Mouse (Mus musculus) lung, embryonic 16.5 days (tissue): ENCODE measurements around the gene Psen1. TPM values are rescaled to one million over a fixed set of nuclear protein-coding genes. Genes with fewer than 3 reads are reported as not detected.

Source experiments
- ATAC-seq: fragments of 200-750 bp; cut with Nextera tagmentation; 2 replicates; pipeline ENCODE4 v1.8.0; 2017; ENCODE audit warnings: low read depth, mild to moderate bottlenecking, moderate library complexity
- H3K27ac ChIP-seq: fragments of 300-500 bp; sonication (generic); 2 replicates; pipeline ENCODE4 v1.5.1; 2014; ENCODE audit warnings: mild to moderate bottlenecking, control low read depth, low read length
- H3K27me3 ChIP-seq: fragments of 300-500 bp; sonication (generic); 2 replicates; pipeline ENCODE4 v1.6.1; 2014; ENCODE audit warnings: low read depth, low read length, mixed read lengths; ENCODE audit not compliant: control insufficient read depth, insufficient read depth
- H3K36me3 ChIP-seq: fragments of 300-500 bp; sonication (generic); 2 replicates; pipeline ENCODE4 v1.6.1; 2014; ENCODE audit warnings: low read length; ENCODE audit not compliant: control insufficient read depth, insufficient read depth
- H3K4me1 ChIP-seq: fragments of 300-500 bp; sonication (generic); replicated peaks from 2 replicates; pipeline ENCODE4 v1.6.1; 2014; ENCODE audit warnings: low read length, mixed read lengths; ENCODE audit not compliant: control insufficient read depth, insufficient read depth
- H3K4me2 ChIP-seq: fragments of 300-500 bp; sonication (generic); 2 replicates; pipeline ENCODE4 v1.6.1; 2014; ENCODE audit warnings: low read depth, low read length, control low read depth
- H3K4me3 ChIP-seq: fragments of 300-500 bp; sonication (generic); 2 replicates; pipeline ENCODE4 v1.5.1; 2014; ENCODE audit warnings: mild to moderate bottlenecking, low read length, control low read depth
- H3K9ac ChIP-seq: fragments of 300-500 bp; sonication (generic); 2 replicates; pipeline ENCODE4 v1.6.1; 2014; ENCODE audit warnings: low read length, control low read depth
- H3K9me3 ChIP-seq: fragments of 300-500 bp; sonication (generic); 2 replicates; pipeline ENCODE4 v1.6.1; 2016; ENCODE audit warnings: low read length; ENCODE audit not compliant: control insufficient read depth
- whole genome bisulfite sequencing: fragments of 180-500 bp; shearing (Covaris S2); extraction: QIAGEN DNeasy Blood & Tissue Kit; methylation state at CpG from one replicate; pipeline ENCODE4 v1.1.7; 2014; 5-methylcytosine and 5-hydroxymethylcytosine counted together
- polyA plus RNA-seq: library from polyadenylated mRNA; unstranded; fragments of >200 nt; fragmentation: Nextera tagmentation; extraction: Ambion mirVana; gene quantifications from 2 replicates; pipeline ENCODE4 v1.2.1, GENCODE M21; 2015

The Psen1 gene
- polyA plus RNA-seq, 1 experiment from 2014 or later: 56.6 TPM

DNA sequence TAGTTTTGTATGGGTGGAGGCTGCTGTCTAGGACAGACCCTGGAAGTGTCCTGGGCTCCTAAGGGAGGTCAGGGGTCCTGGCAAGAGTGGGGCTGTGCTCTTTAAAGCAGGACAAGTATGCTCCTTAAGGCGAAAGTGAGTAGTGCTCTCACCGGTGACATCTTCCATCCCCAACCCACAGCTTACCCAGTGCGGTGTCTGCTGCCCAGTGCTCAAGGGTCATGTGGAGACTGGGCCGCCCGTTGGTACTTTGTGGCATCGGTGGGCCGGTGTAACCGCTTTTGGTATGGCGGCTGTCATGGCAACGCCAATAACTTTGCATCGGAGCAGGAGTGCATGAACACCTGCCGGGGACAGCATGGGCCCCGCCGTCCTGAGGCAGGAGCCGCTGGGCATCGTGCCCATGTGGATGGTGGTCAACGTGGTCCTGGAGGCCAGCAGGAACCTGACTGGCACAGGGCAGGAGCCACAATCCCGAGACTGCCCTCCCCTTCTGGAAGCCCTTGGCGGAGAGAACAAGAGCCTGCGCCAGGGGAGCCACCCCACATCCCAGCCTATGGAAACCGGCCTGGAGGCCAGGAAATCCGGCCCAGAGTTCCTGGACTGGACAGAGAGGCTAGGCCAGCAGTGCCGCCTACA lies 93.8 kb downstream of the Psen1 start:
- Histone ChIP-seq H3K9me3 (no peaks in the 10 kb centered on the region), H3K27me3 (no peaks in the 10 kb centered on the region), H3K4me2 (no peak overlapping the region), H3K27ac (no peak overlapping the region), H3K4me1 (no peaks in the 10 kb centered on the region), H3K4me3 (no peak overlapping the region), H3K9ac (no peak overlapping the region), H3K36me3 (no peaks in the 10 kb centered on the region)
- WGBS: 70% methylated on average over 23 of the region's 23 CpGs
- ATAC-seq: no peak

DNA sequence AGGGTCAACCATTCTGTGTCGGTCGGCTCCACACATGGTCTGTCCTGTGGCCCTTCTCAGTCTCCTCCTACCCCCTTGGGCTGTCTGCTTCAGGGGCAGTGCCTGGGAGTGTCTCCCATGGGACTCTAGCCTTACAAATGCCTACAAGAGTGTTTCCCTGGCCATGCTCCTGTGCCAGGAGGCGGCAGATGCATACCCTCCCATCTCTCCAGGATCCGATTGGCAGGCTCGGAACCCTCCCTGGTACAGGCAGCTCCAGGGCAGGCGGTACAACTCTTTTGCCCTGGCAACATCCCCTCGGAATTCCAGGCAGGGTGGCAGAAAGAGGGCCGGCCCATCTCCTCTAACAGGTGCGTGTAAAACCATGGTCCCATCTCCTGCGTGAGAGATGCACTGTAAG lies 94.7 kb downstream of the Psen1 start:
- H3K27ac ChIP-seq: no peak overlapping the region
- H3K9ac ChIP-seq: no peak overlapping the region
- WGBS: 80% methylated on average over 10 of the region's 10 CpGs
- no peaks in the 10 kb centered on the region for H3K9me3 ChIP-seq
- H3K4me3 ChIP-seq: no peak overlapping the region
- H3K4me1 ChIP-seq: no peaks in the 10 kb centered on the region
- H3K36me3 ChIP-seq: no peaks in the 10 kb centered on the region
- no peaks in the 10 kb centered on the region for H3K27me3 ChIP-seq
- H3K4me2 ChIP-seq: no peak overlapping the region
- no peak for ATAC-seq

Other genes with a start within 250 kb of the Psen1 start
- 2.1 and 3.9 TPM in 2 replicates for gene Dpf3, start 200.4 kb upstream of the Psen1 start, polyA plus RNA-seq
- gene Dcaf4, start 167.7 kb upstream of the Psen1 start, polyA plus RNA-seq: 23.6 and 23.7 TPM in 2 replicates
- 19.5 and 20.6 TPM in 2 replicates for gene Zfyve1, start 90.9 kb upstream of the Psen1 start, polyA plus RNA-seq
- 238 and 244 TPM in 2 replicates for gene Rbm25, start 56.9 kb upstream of the Psen1 start, polyA plus RNA-seq
- 1.0 and 1.3 TPM in 2 replicates for gene Papln, start 75.5 kb downstream of the Psen1 start, polyA plus RNA-seq
- 46.1 and 46.6 TPM in 2 replicates for gene Numb, start 233.8 kb downstream of the Psen1 start, polyA plus RNA-seq